Comparison of ENCODE assay signal across 8 mouse cellular contexts in the genomic region with DNA sequence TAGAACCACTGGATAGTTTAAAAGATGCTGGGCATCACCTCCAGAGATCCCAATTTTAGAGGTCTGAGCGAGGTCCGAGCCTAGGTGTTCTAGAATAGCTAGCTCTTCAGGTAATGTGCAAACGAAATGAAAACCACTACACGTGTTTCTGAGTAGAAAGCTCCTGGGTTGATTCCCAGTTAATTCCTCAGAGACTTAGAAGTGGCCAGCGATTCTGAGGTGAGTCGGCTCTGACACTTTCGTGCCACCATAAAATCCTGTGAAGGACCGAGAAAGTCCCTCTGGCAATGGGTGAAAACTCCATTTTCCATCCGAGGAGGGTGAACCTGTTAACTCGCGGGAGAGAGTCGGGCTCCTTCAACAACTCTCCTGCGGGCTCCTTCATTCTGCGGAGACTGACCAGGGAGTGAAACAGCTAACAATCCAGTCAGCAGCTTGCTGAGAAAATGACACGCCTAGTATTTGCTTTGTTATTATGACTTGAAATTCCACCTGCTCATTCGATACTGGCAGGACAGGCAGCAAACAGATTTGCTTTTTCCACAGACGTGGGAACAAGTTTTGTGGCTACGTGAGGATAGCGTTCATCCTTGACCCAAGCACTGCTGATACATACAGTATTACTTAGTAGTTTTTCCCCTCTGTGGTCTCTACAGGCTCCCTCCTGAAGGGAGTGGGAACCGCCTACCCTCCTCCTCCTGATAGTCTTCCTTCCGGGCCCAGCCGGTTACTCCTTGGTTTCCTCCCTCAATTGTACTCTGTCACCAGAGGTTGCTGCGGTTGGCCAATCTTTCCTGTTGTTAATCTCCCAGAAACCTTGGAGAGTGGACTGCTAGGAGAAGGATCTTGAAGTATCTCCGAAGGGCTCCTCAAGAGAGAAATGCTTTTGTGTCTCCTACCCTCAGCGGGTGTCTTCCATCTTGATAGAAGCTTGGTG. TPM values are rescaled to one million over a fixed set of nuclear protein-coding genes. Genes with fewer than 3 reads are reported as not detected.
DNase-seq lines count a peak whose midpoint lies in the region; ATAC-seq and TF ChIP-seq lines count a peak whose summit lies in the region.

No protein-coding gene starts in this region.

- H3K36me3 ChIP-seq in forebrain, embryonic 15.5 days: no peaks in the 10 kb centered on the region
- no peaks in the 10 kb centered on the region for H3K36me3 ChIP-seq in macrophage (ENCODE audit: inconsistent target)

- H3K79me2 ChIP-seq in macrophage (ENCODE audit: inconsistent target): peaks cover 13% of the 10 kb centered on the region; the same call in 1 of the 2 replicates

- no peaks in the 10 kb centered on the region for H3K9me3 ChIP-seq in forebrain, embryonic 15.5 days

- H3K9ac ChIP-seq in forebrain, embryonic 15.5 days (replicated peaks): peak overlapping the region; percentile 62

- H3K4me1 ChIP-seq in forebrain, embryonic 15.5 days: peaks cover 9% of the 10 kb centered on the region

- WGBS in forebrain, embryonic 15.5 days: 22% methylated on average over 25 of the region's 25 CpGs
- WGBS in macrophage (ENCODE audit: missing documents): 4% methylated on average over 25 of the region's 25 CpGs

- no peak for DNase-seq in layer of hippocampus, adult 2 months (ENCODE audit: low spot score in 2 of 2)
- DNase-seq in layer of hippocampus, postnatal 14 days (ENCODE audit: low spot score in 2 of 2): no peak
- DNase-seq in kidney, postnatal 10 days: peak; percentile 49
- DNase-seq in urinary bladder, adult 18-20 months (ENCODE audit: low spot score in 2 of 2): no peak
- DNase-seq in frontal cortex, postnatal 14 days (ENCODE audit: low spot score in 2 of 2): no peak

- peak overlapping the region; percentile 67 for H3K4me2 ChIP-seq in forebrain, embryonic 15.5 days (replicated peaks)

- peak overlapping the region; percentile 97 for H3K4me3 ChIP-seq in layer of hippocampus, adult 2 months
- peak overlapping the region; percentile 54 for H3K4me3 ChIP-seq in forebrain, embryonic 15.5 days
- H3K4me3 ChIP-seq in macrophage (ENCODE audit: inconsistent target): peak overlapping the region; percentile 69

- no peaks in the 10 kb centered on the region for H3K27me3 ChIP-seq in forebrain, embryonic 15.5 days

- H3K27ac ChIP-seq in layer of hippocampus, adult 2 months: peak overlapping the region; percentile 95
- H3K27ac ChIP-seq in forebrain, embryonic 15.5 days (replicated peaks): no peak overlapping the region
- peak overlapping the region; percentile 42 for H3K27ac ChIP-seq in macrophage

- ATAC-seq in forebrain, embryonic 15.5 days (replicated peaks): no peak; the same call in 1 of the 2 replicates
- ATAC-seq in CD4-positive, CD25-positive, alpha-beta regulatory T cell, adult 4 months: no peak

- no peak for TF ChIP-seq CTCF in layer of hippocampus, adult 2 months (conservative IDR thresholded peaks at IDR 0.05)

RNA-seq across cellular contexts. Expression of gene 2310034G01Rik, which starts 7.5 kb away (rescaled TPM):
- 1 to 10 TPM; 1.0 to 1.3 TPM for total RNA-seq in layer of hippocampus, adult 2 months (2021)
- total RNA-seq in layer of hippocampus, postnatal 14 days (2021): 1 to 10 TPM in 1 of 2 experiments, under 1 TPM in 1; 0.94 to 1.2 TPM
- 2.5 and 2.6 TPM in 2 replicates for polyA plus RNA-seq in forebrain, embryonic 15.5 days (2015; fragmentation: Nextera tagmentation; extraction: Ambion mirVana)
- total RNA-seq in macrophage (2018; cell fraction: chromatin; rRNA removed): 1 to 10 TPM in 1 of 26 experiments, under 1 TPM in 2, not detected in 23; 0.33 to 1.7 (median 0.75) TPM
- total RNA-seq in macrophage (2018; cell fraction: cytosol; rRNA removed): under 1 TPM in 22 of 26 experiments, not detected in 4; 0.07 to 0.54 (median 0.21) TPM
- 1 to 10 TPM in 1 of 26 experiments, under 1 TPM in 6, not detected in 19; 0.29 to 1.2 (median 0.48) TPM for total RNA-seq in macrophage (2018; cell fraction: nucleus; rRNA removed)
- 0.17 to 0.31 TPM (median 0.27 TPM) in 3 replicates for polyA plus RNA-seq in macrophage (2018)
- under 1 TPM in 1 of 2 experiments, not detected in 1; 0.23 TPM for polyA plus RNA-seq in CD4-positive, CD25-positive, alpha-beta regulatory T cell, adult 4 months (2017; shearing (Covaris generic))

RNA-seq across cellular contexts. Expression of gene Mfsd13a, which starts 16.7 kb away (rescaled TPM):
- 10 to 100 TPM; 30.2 to 30.5 TPM for total RNA-seq in layer of hippocampus, adult 2 months (2021)
- total RNA-seq in layer of hippocampus, postnatal 14 days (2021): 10 to 100 TPM; 31.7 to 32.5 TPM
- polyA plus RNA-seq in forebrain, embryonic 15.5 days (2015; fragmentation: Nextera tagmentation; extraction: Ambion mirVana): 8.7 and 9.3 TPM in 2 replicates
- total RNA-seq in macrophage (2018; cell fraction: chromatin; rRNA removed): 10 to 100 TPM in 9 of 26 experiments, 1 to 10 TPM in 17; 3.6 to 15.7 (median 8.5) TPM
- total RNA-seq in macrophage (2018; cell fraction: cytosol; rRNA removed): 10 to 100 TPM; 15.4 to 33.3 (median 24.1) TPM
- 10 to 100 TPM in 24 of 26 experiments, 1 to 10 TPM in 2; 9.4 to 52.4 (median 17.7) TPM for total RNA-seq in macrophage (2018; cell fraction: nucleus; rRNA removed)
- polyA plus RNA-seq in macrophage (2018): 15.2 to 23.8 TPM (median 20.1 TPM) in 3 replicates
- 10 to 100 TPM in 1 of 2 experiments, 1 to 10 TPM in 1; 3.8 to 10.5 TPM for polyA plus RNA-seq in CD4-positive, CD25-positive, alpha-beta regulatory T cell, adult 4 months (2017; shearing (Covaris generic))

RNA-seq across cellular contexts. Expression of gene Cuedc2, which starts 19.1 kb away (rescaled TPM):
- 100 to 1,000 TPM; 171 to 178 TPM for total RNA-seq in layer of hippocampus, adult 2 months (2021)
- total RNA-seq in layer of hippocampus, postnatal 14 days (2021): 100 to 1,000 TPM; 156 to 162 TPM
- polyA plus RNA-seq in forebrain, embryonic 15.5 days (2015; fragmentation: Nextera tagmentation; extraction: Ambion mirVana): 351 and 362 TPM in 2 replicates
- 100 to 1,000 TPM in 4 of 26 experiments, 10 to 100 TPM in 22; 19.6 to 148 (median 75.5) TPM for total RNA-seq in macrophage (2018; cell fraction: chromatin; rRNA removed)
- total RNA-seq in macrophage (2018; cell fraction: cytosol; rRNA removed): 100 to 1,000 TPM in 19 of 26 experiments, 10 to 100 TPM in 7; 86.3 to 159 (median 111) TPM
- total RNA-seq in macrophage (2018; cell fraction: nucleus; rRNA removed): 100 to 1,000 TPM in 5 of 26 experiments, 10 to 100 TPM in 21; 42.6 to 129 (median 72.4) TPM
- 107 to 134 TPM (median 122 TPM) in 3 replicates for polyA plus RNA-seq in macrophage (2018)
- 10 to 100 TPM; 56.3 to 62.6 TPM for polyA plus RNA-seq in CD4-positive, CD25-positive, alpha-beta regulatory T cell, adult 4 months (2017; shearing (Covaris generic))

RNA-seq across cellular contexts. Expression of gene Fbxl15, which starts 29.6 kb away (rescaled TPM):
- total RNA-seq in layer of hippocampus, adult 2 months (2021): 10 to 100 TPM; 26.8 to 28.9 TPM
- 10 to 100 TPM; 32.4 to 32.9 TPM for total RNA-seq in layer of hippocampus, postnatal 14 days (2021)
- polyA plus RNA-seq in forebrain, embryonic 15.5 days (2015; fragmentation: Nextera tagmentation; extraction: Ambion mirVana): 37.5 and 40.2 TPM in 2 replicates
- total RNA-seq in macrophage (2018; cell fraction: chromatin; rRNA removed): 1 to 10 TPM in 25 of 26 experiments, under 1 TPM in 1; 0.69 to 7.2 (median 3.3) TPM
- 1 to 10 TPM; 4.4 to 9.7 (median 6.5) TPM for total RNA-seq in macrophage (2018; cell fraction: cytosol; rRNA removed)
- 1 to 10 TPM; 1.3 to 8.8 (median 4.4) TPM for total RNA-seq in macrophage (2018; cell fraction: nucleus; rRNA removed)
- polyA plus RNA-seq in macrophage (2018): 1.1 to 6.6 TPM (median 6.4 TPM) in 3 replicates
- polyA plus RNA-seq in CD4-positive, CD25-positive, alpha-beta regulatory T cell, adult 4 months (2017; shearing (Covaris generic)): 1 to 10 TPM; 5.1 TPM

RNA-seq across cellular contexts. Expression of gene Psd, which starts 30.7 kb away (rescaled TPM):
- total RNA-seq in layer of hippocampus, adult 2 months (2021): 100 to 1,000 TPM; 761 to 778 TPM
- 100 to 1,000 TPM; 701 to 730 TPM for total RNA-seq in layer of hippocampus, postnatal 14 days (2021)
- 78.2 and 79.9 TPM in 2 replicates for polyA plus RNA-seq in forebrain, embryonic 15.5 days (2015; fragmentation: Nextera tagmentation; extraction: Ambion mirVana)
- 1 to 10 TPM in 16 of 26 experiments, under 1 TPM in 10; 0.41 to 3.9 (median 1.1) TPM for total RNA-seq in macrophage (2018; cell fraction: chromatin; rRNA removed)
- under 1 TPM in 18 of 26 experiments, not detected in 8; 0.03 to 0.62 (median 0.11) TPM for total RNA-seq in macrophage (2018; cell fraction: cytosol; rRNA removed)
- total RNA-seq in macrophage (2018; cell fraction: nucleus; rRNA removed): 1 to 10 TPM in 10 of 26 experiments, under 1 TPM in 12, not detected in 4; 0.28 to 2.7 (median 0.93) TPM
- 0.13 to 0.33 TPM in 2 of 3 replicates, not detected in the other for polyA plus RNA-seq in macrophage (2018)
- polyA plus RNA-seq in CD4-positive, CD25-positive, alpha-beta regulatory T cell, adult 4 months (2017; shearing (Covaris generic)): 1 to 10 TPM; 3.8 to 6.5 TPM
